Mouse (Mus musculus) megakaryocyte, embryonic 14.5 days (primary cell): ENCODE data around the gene Samd4b.

ENCODE experiments used
- FLI1 ChIP-seq: IDR thresholded peaks from 2 replicates; pipeline ENCODE4 v1.6.1; 2012; ENCODE audit warnings: low read length, inconsistent platforms, mixed read lengths
- GATA1 ChIP-seq: IDR thresholded peaks from 3 replicates; pipeline ENCODE4 v1.6.1; 2012; ENCODE audit warnings: mixed read lengths, low read length, inconsistent platforms, borderline replicate concordance

DNA sequence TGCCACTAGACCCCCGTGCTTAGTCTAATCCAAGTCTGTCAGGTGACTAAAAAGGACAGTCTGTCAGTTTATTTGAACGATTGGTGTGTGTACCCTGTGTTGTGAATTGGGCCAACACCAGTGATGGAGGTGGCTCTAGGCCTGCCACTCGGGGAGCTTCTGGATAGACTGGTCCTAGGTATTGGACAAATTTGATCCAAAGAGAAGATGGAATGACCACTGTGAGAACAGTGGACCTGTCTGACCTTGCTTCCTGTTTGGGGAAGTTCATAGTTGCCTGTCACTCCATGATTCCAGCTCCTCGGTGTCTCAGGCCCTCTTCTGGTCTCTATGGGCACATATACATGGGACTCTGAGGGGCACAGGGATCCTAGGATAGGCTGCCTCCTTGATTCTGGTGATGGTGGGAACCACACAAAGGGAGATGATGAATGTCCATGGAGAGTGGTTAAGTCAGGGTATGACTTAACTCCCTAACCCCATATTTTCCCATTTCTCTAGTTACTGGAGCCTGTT lies 246.2 kb downstream of the Samd4b start:
- TF ChIP-seq GATA1 (no peak), FLI1 (no peak)
